Mouse (Mus musculus) cerebellum, adult 11 months (tissue): ENCODE data around the gene Pabpc4.
A peak's percentile ranks its signal among the peaks of the same experiment; 100 is the strongest.
"Not testable (repeated sequence)": the region's sequence is repeated elsewhere in the genome, so short reads cannot be mapped to it uniquely, and the experiment has no call there.

Experiments
- DNase-seq: peaks from one replicate; pipeline ENCODE4 v3.0.0; 2022

Pabpc4 gene

DNA sequence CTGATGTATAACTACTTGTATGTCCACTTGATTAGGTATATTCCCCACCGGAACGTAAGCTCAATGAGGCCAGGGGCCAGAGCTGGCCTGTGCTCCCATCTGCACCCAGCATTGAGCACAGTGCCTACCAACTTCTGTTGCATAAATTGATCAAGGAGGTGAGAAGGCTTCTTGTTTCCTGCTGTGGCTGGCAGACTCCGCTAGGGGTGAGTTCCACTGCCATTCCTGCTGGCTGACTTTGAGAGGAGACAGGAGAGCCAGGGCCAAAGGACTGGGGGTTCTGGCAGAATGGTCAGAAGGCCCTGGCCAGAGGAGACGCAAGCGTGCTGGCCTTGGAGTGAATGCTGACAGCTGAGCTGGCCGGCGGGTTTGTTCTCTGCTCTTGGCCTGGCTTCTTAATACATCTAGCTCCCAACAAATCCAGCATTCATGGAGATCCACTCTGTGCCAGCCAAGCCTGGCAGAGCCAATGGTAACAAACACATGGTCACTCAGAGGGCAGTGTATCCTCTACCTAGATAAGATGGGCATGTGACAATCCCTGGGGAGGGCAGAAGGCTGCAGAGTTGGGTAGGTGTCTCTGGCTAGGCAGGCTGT, 13.1 kb upstream of the Pabpc4 start:
- DNase-seq, result peak; percentile 72

DNA sequence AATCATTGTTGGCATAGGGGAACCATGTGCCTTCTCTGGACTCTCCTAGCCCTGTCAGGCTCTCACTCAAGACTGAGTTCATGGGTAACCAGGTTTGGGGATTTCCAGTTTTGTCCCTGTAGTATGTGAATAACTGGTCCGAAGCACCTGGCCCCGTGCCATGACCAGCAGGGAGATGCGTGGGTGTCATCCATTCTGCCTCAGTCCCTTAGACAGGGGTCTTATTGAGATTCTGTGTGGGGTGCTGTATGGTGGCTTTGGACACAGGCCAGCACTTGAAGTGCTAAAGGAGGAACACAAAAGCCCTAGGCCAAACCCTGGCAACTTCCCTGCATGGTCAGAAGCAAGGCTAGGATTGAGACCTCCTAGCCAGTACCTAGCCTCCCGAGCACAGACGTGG, 9.9 kb upstream of the Pabpc4 start:
- no peak for DNase-seq

- no peak for DNase-seq
These were observed 7.5 kb upstream of the Pabpc4 start for GRCm38 (mm10) chr4:123254617-123255016.

DNA sequence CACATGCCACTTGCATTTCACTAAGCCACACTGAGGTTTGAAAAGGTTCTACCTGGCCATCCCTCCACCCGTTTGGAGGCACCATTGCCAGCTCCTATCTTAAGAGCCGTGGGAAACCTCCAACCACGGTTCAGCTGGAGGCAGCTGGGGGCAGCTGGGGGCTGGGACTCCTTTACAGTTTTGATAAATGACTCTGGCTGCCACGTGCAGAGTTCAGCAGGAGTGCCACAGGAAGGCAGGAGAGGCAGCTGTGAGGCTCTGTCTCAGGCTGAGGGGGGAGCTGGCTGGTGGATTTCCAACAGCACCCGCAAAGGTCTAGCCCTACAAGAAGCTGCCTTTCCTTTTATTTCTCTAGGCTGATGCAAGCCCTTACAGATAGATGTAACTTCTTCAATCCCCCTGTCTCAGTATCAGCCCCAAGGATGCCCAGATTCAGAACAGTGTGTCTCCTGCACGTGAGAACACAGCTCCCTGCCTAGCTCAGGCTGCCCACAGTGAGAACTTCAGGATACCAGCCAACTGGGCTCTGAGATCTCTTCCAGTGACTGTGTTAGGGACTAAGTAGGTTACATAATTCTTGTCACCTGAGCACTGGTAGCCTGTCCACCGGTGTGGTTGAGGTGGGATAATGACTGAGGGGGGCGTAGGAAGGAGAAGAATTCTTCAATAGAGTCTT, 1.9 kb upstream of the Pabpc4 start:
- DNase-seq, result no peak

DNA sequence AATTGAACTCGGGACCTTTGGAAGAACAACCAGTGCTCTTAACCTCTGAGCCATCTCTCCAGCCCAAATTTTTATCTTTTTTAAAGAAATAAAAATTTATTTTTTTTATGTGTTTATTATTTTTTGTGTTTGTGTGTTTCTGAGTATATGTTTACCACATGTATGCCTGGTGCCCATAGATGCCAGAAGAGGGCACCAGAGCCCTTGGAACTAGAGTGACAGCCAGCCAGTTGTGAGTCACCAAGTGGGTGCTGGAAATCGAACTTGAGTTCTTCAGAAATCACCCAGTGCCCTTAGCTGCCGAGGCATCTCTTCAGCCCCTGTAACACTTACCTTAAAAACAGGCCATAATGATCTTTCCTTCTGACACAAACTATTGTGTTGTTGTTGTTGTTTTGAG, 8.9 kb downstream of the Pabpc4 start:
- no peak for DNase-seq

- DNase-seq, result no peak
These were observed 18.0 kb downstream of the Pabpc4 start for GRCm38 (mm10) chr4:123280117-123280516.

GRCm38 (mm10) chr4:123282500-123282899, 20.3 kb downstream of the Pabpc4 start:
- DNase-seq, result peak; percentile 85

DNA sequence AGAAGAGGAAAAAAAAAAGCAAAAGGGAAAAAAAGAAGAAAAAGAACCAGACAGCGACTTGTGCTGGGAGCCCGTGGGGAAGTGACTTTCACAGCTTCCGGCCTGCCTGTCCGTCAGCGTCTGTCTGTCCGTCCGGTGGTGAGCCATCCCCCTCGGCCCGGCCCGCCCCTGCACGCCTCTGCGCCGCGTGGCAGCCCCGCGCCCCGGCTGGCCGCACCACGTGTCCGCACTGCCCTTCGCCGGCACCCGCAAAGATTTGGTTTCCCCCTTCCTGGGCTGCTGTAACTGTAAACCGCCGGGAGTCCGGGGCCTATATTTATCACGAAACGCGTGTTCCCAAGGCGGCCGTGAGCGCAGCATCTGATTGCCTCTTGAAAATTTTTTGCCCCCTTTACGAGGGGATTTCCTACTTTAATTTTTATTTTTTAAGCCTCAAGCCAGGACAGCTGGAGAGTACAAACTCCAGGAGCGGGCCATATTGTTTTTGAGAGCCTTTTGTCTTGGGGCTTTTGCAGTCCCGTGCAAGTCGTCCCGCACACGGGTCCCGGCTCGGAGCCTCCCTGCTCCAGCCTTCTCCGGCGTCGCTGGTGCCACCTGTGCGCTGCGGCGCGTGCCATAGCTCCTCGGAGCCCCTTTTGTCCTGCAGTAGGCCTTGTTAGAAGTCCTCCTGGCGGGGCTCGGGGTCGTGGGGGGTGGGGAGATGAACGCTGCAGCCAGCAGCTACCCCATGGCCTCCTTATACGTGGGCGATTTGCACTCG, 20.9 kb downstream of the Pabpc4 start:
- peak; percentile 21 for DNase-seq

DNA sequence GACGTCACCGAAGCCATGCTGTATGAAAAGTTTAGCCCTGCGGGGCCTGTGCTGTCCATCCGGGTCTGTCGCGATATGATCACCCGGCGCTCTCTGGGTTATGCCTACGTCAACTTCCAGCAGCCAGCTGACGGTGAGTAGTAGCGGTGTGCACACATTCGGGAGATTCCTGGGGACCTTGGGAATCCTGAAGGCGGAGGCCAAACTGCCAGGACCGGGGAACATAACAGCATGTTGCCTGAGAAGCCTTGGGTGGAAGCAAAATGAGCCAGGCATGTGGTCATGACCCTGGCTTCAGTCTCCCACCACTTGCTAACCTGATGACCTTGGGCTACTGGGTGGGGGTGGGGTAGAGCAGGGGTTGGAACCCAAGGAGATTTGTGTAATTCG, 21.5 kb downstream of the Pabpc4 start:
- DNase-seq, result peak; percentile 12

DNA sequence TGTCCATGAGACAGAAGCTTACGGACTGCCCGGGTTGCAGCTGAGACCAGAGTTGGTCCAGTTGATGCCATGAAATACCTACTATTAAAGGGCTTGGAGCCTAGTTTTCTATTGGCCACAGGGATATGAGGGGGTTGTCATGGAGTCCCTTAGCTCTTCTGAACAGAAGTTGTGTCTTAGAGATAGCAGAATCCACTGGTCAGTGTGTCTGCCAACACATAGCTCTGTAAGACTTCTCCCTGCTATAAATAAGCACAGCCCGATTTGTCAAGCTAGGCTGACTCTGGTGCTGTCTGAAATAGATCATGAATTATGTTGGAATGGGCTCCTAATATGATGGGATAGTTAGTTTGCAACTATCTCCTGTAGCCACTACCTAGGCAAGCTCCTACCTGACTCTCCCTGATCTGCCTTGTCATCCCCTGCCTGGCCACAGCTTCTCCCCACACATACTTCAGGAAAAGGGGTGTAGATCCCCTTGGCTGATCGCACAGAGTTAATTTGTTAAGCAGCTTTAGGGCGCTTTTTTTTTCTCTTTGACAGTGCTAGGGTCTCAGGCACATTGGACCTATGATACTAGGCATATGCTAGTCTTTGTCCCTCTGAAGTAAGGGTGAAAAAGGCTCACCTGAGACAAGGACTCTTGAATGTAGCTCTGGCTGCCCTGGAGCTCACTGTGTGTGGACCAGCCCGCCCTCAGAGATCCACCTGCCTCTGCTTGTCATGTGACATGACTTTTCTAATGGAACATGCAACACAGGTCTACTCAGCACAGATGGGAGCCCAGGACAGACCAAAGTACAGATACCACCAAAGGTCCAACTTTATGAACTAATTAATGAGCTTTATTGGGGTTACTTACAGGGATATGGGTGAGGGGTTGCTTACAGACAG, 22.8 kb downstream of the Pabpc4 start:
- DNase-seq, result no peak

DNA sequence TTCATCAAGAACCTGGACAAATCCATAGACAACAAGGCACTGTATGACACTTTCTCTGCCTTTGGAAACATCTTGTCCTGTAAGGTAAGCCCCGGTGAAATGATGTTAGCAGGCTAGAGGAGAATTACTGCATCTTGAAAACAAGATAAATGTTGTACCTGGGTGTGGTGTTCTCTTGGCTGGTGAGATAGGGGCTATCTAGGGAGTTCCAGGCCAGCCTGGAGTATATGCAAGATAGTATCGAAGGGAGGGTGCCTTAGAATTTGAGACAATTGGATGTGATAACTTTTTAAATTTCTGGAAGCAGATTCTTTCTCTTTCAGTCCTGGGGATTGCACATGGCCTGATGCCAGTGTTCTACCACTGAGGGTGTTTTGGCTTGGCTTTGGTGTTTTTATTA, 24.6 kb downstream of the Pabpc4 start:
- DNase-seq, result no peak

DNA sequence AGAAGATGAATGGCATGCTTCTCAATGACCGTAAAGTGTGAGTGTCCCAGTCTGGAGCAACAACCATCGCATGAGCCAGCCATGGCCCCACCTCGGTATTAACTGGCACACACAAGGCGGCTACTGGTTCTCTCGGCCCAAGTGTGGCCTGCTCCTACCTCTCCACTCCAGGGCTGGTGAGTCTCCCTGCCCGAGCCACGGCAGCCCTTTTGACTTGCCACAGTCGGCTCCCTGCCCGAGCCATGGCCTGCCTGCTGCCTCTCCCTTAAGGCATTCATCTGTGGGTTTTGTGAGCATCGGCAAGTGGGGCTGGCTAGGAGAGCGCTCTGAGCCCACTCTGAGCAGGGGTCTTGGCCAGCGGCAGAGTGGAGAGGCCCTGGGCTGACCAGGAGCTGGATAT, 26.9 kb downstream of the Pabpc4 start:
- DNase-seq, result no peak

GRCm38 (mm10) chr4:123292390-123292789, 30.2 kb downstream of the Pabpc4 start:
- DNase-seq, result no peak

DNA sequence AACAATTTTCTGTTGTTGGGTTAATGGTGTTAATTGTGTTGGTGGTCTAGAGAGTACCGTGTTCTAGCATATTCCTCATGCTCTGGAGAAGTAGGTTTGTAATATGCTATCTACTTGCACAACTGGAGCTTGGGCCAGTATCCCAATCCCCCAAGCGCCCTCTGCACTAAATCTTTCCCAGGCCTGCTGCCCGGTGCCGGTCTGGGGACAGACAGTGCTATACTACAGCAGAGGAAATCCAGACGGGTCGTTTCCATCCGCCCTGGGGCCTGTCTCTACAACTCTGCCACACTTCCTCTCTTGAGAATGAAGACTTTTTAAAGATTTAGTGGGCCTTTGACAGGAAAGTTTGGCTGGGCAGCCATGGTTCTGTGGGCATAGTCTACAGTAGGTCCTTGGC, 30.8 kb downstream of the Pabpc4 start:
- no peak for DNase-seq

- DNase-seq, result no peak
These were observed 31.7 kb downstream of the Pabpc4 start for GRCm38 (mm10) chr4:123293661-123294443.

DNA sequence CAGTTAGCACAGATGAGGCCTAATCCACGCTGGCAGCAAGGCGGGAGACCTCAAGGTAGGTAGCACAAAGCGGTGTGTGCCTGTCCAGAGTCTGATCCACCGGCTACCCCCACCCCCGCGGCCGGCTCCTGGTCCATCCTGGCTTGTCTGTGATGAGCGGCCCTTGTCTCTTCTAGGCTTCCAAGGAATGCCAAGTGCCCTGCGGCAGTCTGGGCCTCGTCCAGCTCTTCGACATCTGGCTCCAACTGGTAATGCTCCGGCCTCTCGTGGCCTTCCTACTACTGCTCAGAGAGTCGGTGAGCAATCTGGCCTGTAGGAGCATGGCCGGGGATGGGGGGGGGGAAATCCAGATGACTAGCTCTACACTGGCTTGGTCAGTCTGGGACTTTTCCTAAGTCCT, 32.9 kb downstream of the Pabpc4 start:
- not testable (repeated sequence) for DNase-seq

DNA sequence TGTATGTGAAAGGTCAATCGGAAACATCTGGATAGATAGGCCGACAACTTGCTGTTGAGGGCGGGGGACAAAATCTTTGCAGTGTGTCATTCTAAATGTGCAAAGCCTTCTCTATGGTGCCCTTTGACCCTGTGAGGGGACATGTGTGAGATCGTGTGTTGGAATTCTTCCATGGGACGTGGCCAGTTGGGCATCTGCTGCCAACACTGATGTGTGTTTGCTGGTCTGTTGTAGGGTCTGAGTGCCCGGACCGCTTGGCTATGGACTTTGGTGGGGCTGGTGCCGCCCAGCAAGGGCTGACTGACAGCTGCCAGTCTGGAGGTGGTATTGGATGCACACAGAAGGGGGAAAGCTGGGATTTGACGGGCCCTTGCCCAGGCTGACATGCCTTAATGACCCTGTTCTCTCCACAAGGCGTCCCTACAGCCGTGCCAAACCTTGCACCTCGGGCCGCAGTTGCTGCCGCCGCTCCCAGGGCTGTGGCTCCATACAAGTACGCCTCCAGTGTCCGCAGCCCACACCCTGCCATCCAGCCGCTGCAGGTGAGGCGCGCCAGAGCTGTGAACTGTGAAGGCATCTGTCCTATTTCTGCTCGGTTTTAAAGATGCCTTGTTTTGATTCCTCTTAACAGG, 33.5 kb downstream of the Pabpc4 start:
- no peak for DNase-seq

DNA sequence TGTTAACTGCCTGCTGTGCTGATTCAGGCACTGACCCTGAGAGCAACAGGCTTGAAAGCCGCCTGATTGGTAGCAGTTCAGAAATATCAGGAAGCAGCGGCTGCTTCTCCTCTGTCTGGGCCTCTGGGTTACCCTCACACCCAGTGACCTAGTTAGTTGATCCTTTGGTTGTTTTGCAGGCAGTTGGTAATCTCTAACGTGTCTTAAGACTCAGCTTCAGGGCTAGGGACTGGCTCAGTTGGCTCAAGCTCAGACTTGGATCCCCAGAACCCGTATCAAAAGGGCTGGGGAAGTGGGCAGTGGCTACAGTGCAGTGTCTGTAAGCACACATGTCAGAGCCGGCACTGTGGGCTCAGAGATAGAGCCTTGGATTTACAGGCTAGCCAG, 34.0 kb downstream of the Pabpc4 start:
- no peak for DNase-seq

- DNase-seq, result no peak
These were observed 35.2 kb downstream of the Pabpc4 start for GRCm38 (mm10) chr4:123297195-123297960.

DNA sequence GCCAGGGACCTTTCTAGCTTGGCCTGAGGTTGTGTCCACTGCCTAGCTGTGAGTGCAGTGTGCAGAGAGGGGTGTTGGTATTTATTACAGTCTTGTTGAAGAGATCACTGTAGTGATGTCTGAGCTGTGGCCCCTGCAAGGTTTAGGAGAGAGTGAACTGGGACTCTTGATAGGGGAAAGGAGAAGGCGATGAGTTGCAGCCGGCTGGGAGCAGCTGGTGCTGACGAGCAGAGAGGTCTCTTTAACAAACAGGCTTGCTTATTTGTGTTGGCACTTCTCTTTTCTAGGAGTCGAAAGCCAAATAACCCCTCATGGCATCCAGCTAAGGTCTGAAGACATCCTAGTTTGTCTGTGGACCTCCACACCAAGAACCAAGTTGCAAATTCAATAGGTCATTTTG, 36.1 kb downstream of the Pabpc4 start:
- DNase-seq, result no peak
